Mouse (Mus musculus): Measurements from ENCODE around the gene Sik3. TPM values are rescaled to one million over a fixed set of nuclear protein-coding genes. Genes with fewer than 3 reads are reported as not detected.

The Sik3 gene
- polyA plus RNA-seq, 1 experiment: 32.0 TPM

DNA sequence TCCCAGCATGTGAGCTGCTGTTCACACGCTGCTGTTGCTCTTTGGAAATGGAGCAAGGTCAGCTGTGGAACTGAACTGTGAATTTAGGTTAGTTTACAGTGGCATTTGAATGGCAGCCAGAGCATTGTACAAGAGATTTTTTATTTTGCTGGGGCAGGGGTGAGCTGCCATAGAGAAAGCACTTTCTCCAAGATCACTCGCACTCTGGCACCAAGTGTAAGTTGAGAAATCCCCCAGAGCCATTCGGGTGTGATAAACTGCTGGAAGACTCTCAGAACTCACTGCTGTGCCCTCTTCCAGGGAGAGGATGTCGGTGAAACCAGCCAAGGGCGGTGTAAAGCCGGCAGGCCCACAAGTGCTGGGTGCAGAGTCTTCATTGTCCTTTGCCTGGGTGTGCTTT is 126.2 kb downstream of the Sik3 start:
- no peaks in the 10 kb centered on the region for H3K36me3 ChIP-seq (ENCODE audit: control insufficient read depth, insufficient read depth)
- no peak overlapping the region for H3K4me3 ChIP-seq (ENCODE audit: insufficient read depth, poor library complexity, severe bottlenecking)
- no peaks in the 10 kb centered on the region for H3K79me3 ChIP-seq (ENCODE audit: low read depth)
- TF ChIP-seq CTCF (IDR thresholded peaks at IDR 0.05; ENCODE audit: control insufficient read depth, insufficient read depth, insufficient read length): no peak
- no peak for TF ChIP-seq FOSL1 (IDR thresholded peaks at IDR 0.05; ENCODE audit: insufficient read depth, low read length, poor library complexity, severe bottlenecking)
- TF ChIP-seq MYOG (IDR thresholded peaks at IDR 0.05; ENCODE audit: control insufficient read depth, extremely low read depth, insufficient read length): no peak
- TF ChIP-seq MYOD1 (IDR thresholded peaks at IDR 0.05; ENCODE audit: control insufficient read depth, insufficient read length, low read depth): no peak
- no peak for TF ChIP-seq USF1 (IDR thresholded peaks at IDR 0.05; ENCODE audit: low read depth)
- no peak for TF ChIP-seq MAX (IDR thresholded peaks at IDR 0.05)
- no peaks in the 10 kb centered on the region for H3K79me2 ChIP-seq (ENCODE audit: control insufficient read depth, insufficient read depth)
- H3ac ChIP-seq (ENCODE audit: control insufficient read depth, insufficient read length, low read depth): no peak overlapping the region
- H3K27me3 ChIP-seq (ENCODE audit: control insufficient read depth, insufficient read depth, insufficient read length): no peaks in the 10 kb centered on the region

DNA sequence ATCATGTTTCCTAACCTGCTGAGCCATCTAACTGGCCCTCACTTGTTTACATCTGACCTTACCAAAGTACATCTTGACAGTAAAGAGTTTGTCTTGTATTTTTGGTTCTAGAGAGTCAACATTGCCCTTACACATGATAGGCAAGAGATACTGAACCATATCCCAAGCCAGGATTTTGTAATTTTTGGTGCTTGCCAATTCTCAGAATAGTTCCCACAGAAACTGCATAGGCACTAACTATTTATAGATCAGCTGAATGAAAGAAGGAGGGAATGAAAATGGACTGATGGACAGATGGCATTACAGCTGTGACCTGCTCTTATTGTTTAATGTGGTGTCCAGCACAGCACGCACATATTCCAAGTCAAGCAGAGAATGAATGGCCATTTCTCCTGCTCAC is 128.2 kb downstream of the Sik3 start:
- TF ChIP-seq MYOD1 (IDR thresholded peaks at IDR 0.05; ENCODE audit: control insufficient read depth, insufficient read length, low read depth) (no peak), MAX (IDR thresholded peaks at IDR 0.05) (no peak), MYOG (IDR thresholded peaks at IDR 0.05; ENCODE audit: control insufficient read depth, extremely low read depth, insufficient read length) (no peak), CEBPB (IDR thresholded peaks at IDR 0.05; ENCODE audit: low read depth) (no peak), USF1 (IDR thresholded peaks at IDR 0.05; ENCODE audit: low read depth) (no peak), CTCF (IDR thresholded peaks at IDR 0.05; ENCODE audit: control insufficient read depth, insufficient read depth, insufficient read length) (no peak), FOSL1 (IDR thresholded peaks at IDR 0.05; ENCODE audit: insufficient read depth, low read length, poor library complexity, severe bottlenecking) (no peak)
- no peaks in the 10 kb centered on the region for H3K79me3 ChIP-seq (ENCODE audit: low read depth)
- H3K27me3 ChIP-seq (ENCODE audit: control insufficient read depth, insufficient read depth, insufficient read length): no peaks in the 10 kb centered on the region
- no peak overlapping the region for H3ac ChIP-seq (ENCODE audit: control insufficient read depth, insufficient read length, low read depth)
- H3K36me3 ChIP-seq (ENCODE audit: control insufficient read depth, insufficient read depth): no peaks in the 10 kb centered on the region
- no peaks in the 10 kb centered on the region for H3K79me2 ChIP-seq (ENCODE audit: control insufficient read depth, insufficient read depth)
- no peak overlapping the region for H3K4me3 ChIP-seq (ENCODE audit: insufficient read depth, poor library complexity, severe bottlenecking)

DNA sequence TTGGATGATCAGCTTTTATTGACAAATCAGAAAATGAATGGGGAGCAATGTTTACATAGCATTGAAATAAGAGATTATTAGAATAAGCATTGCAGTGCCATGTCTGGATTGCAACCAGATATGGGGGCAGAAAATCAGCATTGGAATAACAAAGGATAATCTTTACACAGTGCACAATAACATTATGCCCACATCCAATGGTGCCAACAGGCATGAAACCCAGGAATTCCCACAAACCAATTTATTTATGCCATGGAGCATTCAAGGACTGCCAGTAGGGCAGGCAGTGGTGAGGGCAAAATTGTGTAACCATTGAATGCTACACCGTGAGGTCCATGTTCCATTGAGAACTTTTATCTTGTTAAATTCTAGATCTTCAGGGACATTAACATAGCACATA is 129.4 kb downstream of the Sik3 start:
- H3K4me3 ChIP-seq (ENCODE audit: insufficient read depth, poor library complexity, severe bottlenecking): no peak overlapping the region
- TF ChIP-seq CTCF (IDR thresholded peaks at IDR 0.05; ENCODE audit: control insufficient read depth, insufficient read depth, insufficient read length) (no peak), MAX (IDR thresholded peaks at IDR 0.05) (no peak), CEBPB (IDR thresholded peaks at IDR 0.05; ENCODE audit: low read depth) (no peak), MYOG (IDR thresholded peaks at IDR 0.05; ENCODE audit: control insufficient read depth, extremely low read depth, insufficient read length) (no peak), MYOD1 (IDR thresholded peaks at IDR 0.05; ENCODE audit: control insufficient read depth, insufficient read length, low read depth) (no peak), USF1 (IDR thresholded peaks at IDR 0.05; ENCODE audit: low read depth) (no peak), FOSL1 (IDR thresholded peaks at IDR 0.05; ENCODE audit: insufficient read depth, low read length, poor library complexity, severe bottlenecking) (no peak)

DNA sequence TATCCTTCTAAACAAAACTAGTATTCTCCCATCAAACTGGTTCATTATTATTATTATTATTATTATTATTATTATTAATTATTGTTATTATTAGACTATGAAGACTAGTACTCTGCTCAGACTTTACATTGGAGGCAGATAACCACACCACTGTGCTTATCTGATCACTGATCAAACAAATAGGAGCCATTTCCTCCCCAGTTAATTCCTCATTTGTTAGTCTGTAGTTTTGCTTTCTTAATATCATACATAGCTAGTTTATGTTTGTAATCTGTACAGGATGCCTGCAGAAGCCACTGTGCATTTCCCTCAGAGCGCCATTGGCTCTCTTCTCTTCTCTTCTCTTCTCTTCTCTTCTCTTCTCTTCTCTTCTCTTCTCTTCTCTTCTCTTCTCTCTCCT is 129.9 kb downstream of the Sik3 start:
- H3K79me2 ChIP-seq (ENCODE audit: control insufficient read depth, insufficient read depth): no peaks in the 10 kb centered on the region
- no peak overlapping the region for H3ac ChIP-seq (ENCODE audit: control insufficient read depth, insufficient read length, low read depth)
- H3K36me3 ChIP-seq (ENCODE audit: control insufficient read depth, insufficient read depth): no peaks in the 10 kb centered on the region
- H3K27me3 ChIP-seq (ENCODE audit: control insufficient read depth, insufficient read depth, insufficient read length): no peaks in the 10 kb centered on the region
- no peak for TF ChIP-seq MYOD1 (IDR thresholded peaks at IDR 0.05; ENCODE audit: control insufficient read depth, insufficient read length, low read depth)
- TF ChIP-seq CTCF (IDR thresholded peaks at IDR 0.05; ENCODE audit: control insufficient read depth, insufficient read depth, insufficient read length): no peak
- TF ChIP-seq MAX (IDR thresholded peaks at IDR 0.05): no peak
- no peak for TF ChIP-seq CEBPB (IDR thresholded peaks at IDR 0.05; ENCODE audit: low read depth)
- TF ChIP-seq USF1 (IDR thresholded peaks at IDR 0.05; ENCODE audit: low read depth): no peak
- no peak for TF ChIP-seq FOSL1 (IDR thresholded peaks at IDR 0.05; ENCODE audit: insufficient read depth, low read length, poor library complexity, severe bottlenecking)
- TF ChIP-seq MYOG (IDR thresholded peaks at IDR 0.05; ENCODE audit: control insufficient read depth, extremely low read depth, insufficient read length): no peak
- no peak overlapping the region for H3K4me3 ChIP-seq (ENCODE audit: insufficient read depth, poor library complexity, severe bottlenecking)
- H3K79me3 ChIP-seq (ENCODE audit: low read depth): no peaks in the 10 kb centered on the region

More for the DNA sequence above, 129.4 kb downstream of the Sik3 start:
- Histone ChIP-seq H3K36me3 (ENCODE audit: control insufficient read depth, insufficient read depth) (no peaks in the 10 kb centered on the region), H3ac (ENCODE audit: control insufficient read depth, insufficient read length, low read depth) (no peak overlapping the region), H3K79me3 (ENCODE audit: low read depth) (no peaks in the 10 kb centered on the region), H3K79me2 (ENCODE audit: control insufficient read depth, insufficient read depth) (no peaks in the 10 kb centered on the region), H3K27me3 (ENCODE audit: control insufficient read depth, insufficient read depth, insufficient read length) (no peaks in the 10 kb centered on the region)

DNA sequence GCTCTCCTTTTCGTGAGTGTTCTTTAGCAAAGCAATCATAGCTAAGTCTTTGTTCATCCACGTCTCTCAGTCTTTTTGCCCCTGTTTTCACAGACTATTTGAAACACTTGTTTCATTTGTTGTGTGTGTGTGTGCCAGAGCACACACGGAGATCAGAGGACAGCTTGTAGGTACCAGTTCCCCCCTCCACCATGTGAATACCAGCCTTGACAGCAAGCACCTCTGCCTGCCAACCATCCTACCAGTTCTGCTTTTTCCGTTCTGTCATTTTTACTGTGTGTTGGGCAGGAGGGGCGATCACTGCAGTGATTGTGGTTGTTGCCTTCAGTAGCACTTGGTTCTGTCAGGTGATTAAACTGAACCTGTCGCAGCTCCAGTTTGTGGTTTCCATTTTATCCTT is 132.4 kb downstream of the Sik3 start:
- no peaks in the 10 kb centered on the region for H3K27me3 ChIP-seq (ENCODE audit: control insufficient read depth, insufficient read depth, insufficient read length)

DNA sequence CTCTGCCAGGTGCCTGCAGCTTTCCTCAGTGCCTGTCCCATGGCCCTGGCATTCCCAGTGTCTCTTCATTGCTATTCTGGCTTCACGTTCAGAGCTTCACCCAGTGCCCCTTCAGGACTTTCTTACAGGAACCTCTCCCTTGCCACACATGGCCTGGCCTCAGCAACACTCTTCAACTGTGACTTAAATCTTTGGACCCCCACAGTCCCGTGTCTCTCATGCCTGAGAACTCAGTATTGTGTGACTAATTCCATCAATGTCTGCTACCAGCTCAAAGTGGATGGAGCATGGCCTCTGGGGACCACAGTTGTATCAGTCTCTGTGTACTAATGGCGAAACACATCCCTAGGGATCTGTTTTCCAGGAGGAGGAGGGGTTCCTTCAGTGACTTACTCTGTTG is 133.8 kb downstream of the Sik3 start:
- H3K4me3 ChIP-seq (ENCODE audit: insufficient read depth, poor library complexity, severe bottlenecking): no peak overlapping the region
- TF ChIP-seq USF1 (IDR thresholded peaks at IDR 0.05; ENCODE audit: low read depth) (no peak), MAX (IDR thresholded peaks at IDR 0.05) (no peak)
- H3K36me3 ChIP-seq (ENCODE audit: control insufficient read depth, insufficient read depth): no peaks in the 10 kb centered on the region
- no peak overlapping the region for H3ac ChIP-seq (ENCODE audit: control insufficient read depth, insufficient read length, low read depth)
- no peaks in the 10 kb centered on the region for H3K79me3 ChIP-seq (ENCODE audit: low read depth)
- no peaks in the 10 kb centered on the region for H3K79me2 ChIP-seq (ENCODE audit: control insufficient read depth, insufficient read depth)
- H3K27me3 ChIP-seq (ENCODE audit: control insufficient read depth, insufficient read depth, insufficient read length): no peaks in the 10 kb centered on the region

More for the DNA sequence above, 132.4 kb downstream of the Sik3 start:
- Histone ChIP-seq H3ac (ENCODE audit: control insufficient read depth, insufficient read length, low read depth) (no peak overlapping the region), H3K79me2 (ENCODE audit: control insufficient read depth, insufficient read depth) (no peaks in the 10 kb centered on the region), H3K36me3 (ENCODE audit: control insufficient read depth, insufficient read depth) (no peaks in the 10 kb centered on the region), H3K79me3 (ENCODE audit: low read depth) (no peaks in the 10 kb centered on the region), H3K4me3 (ENCODE audit: insufficient read depth, poor library complexity, severe bottlenecking) (no peak overlapping the region)
- TF ChIP-seq CEBPB (IDR thresholded peaks at IDR 0.05; ENCODE audit: low read depth): no peak
- no peak for TF ChIP-seq FOSL1 (IDR thresholded peaks at IDR 0.05; ENCODE audit: insufficient read depth, low read length, poor library complexity, severe bottlenecking)
- TF ChIP-seq CTCF (IDR thresholded peaks at IDR 0.05; ENCODE audit: control insufficient read depth, insufficient read depth, insufficient read length): no peak
- no peak for TF ChIP-seq MAX (IDR thresholded peaks at IDR 0.05)
- TF ChIP-seq USF1 (IDR thresholded peaks at IDR 0.05; ENCODE audit: low read depth): no peak
- TF ChIP-seq MYOD1 (IDR thresholded peaks at IDR 0.05; ENCODE audit: control insufficient read depth, insufficient read length, low read depth): no peak
- TF ChIP-seq MYOG (IDR thresholded peaks at IDR 0.05; ENCODE audit: control insufficient read depth, extremely low read depth, insufficient read length): no peak
